Mouse (Mus musculus): ENCODE data around the gene Itpr2. TPM values are rescaled to one million over a fixed set of nuclear protein-coding genes. Genes with fewer than 3 reads are reported as not detected.

Gene Itpr2
- total RNA-seq, 4 experiments from 2014 or later, result 40.3 to 45.9 (median 42.7) TPM

DNA sequence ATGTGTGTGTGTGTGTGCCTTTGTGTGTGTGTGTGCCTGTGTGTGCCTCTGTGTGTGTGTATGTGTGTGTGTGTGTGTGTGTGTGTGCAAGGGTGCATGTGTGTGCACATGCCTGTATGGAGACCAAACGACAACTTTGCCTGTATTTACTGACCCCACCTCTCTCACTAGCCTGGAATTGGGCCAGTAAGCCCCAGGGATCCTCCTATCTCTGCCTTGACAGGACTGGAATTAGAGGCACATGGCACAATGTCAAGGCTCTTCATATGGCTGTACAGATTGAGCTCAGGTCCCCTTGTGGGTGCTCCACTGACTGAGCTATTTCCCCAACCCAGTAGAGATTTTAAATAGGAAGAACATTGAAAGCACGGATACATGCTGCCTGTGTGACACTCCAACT is 198.7 kb downstream of the Itpr2 start:
- no peak for DNase-seq

- DNase-seq, result no peak
These were observed 199.4 kb downstream of the Itpr2 start for GRCm38 (mm10) chr6:146302574-146303130.

GRCm38 (mm10) chr6:146302101-146302500 is 199.9 kb downstream of the Itpr2 start:
- no peak for DNase-seq

DNA sequence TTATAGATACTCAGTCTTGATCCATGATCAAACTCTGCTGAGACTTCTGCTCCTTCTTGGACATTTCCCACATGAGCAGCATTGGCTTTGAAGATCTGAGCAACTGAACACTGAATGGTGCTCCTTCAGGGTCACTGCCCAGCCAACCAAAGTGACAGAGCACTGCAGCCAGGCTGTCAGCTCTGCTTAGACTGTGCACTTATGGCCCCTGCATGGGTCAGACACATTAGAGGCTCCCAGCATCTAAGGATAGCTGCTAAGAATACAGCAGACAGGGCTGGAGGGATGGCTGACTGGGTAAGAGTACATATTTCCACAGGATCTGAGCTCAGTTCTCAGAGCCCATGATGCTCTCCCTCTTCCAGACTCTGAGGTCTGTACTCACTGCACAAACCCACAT is 201.1 kb downstream of the Itpr2 start:
- DNase-seq, result no peak

DNA sequence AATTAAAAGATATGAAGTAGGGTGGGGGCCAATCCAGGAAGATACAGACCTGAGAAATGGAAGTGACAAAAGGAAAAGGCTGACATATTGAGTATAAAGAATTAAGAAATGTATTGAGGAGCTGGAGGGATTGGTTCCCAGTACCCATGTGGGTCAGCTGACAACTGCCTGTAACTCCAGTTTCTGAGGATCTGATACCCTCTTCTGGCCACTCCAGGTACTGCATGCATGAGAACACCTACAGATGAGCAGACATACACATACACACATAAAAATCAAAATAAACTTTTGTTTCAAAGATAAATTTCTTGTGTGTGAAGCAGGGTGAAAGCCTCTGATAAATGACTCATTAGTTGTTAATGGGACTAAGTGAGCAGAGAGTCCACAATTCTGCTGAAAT is 203.3 kb downstream of the Itpr2 start:
- no peak for DNase-seq

- DNase-seq, result no peak
These were observed 211.0 kb downstream of the Itpr2 start for GRCm38 (mm10) chr6:146291036-146291435.

DNA sequence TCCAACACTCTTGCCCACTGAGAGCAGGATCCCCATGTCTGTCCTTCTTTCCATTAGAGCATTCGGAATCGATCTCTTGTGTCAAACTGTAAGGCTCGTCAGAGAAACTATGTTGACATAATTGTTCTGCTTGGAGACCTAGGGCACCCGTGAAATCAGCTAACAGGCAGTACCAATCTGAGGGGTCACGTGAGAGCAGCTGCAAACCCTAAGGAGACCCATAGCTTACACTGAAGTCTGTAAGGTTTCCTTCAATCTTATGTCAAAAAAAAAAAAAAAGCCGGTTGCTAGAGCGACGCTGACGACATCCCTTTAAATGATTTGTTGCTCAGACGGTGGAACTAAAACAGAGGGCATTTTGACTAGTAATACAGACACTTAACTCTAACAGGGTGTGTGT is 212.2 kb downstream of the Itpr2 start:
- DNase-seq, result no peak

DNA sequence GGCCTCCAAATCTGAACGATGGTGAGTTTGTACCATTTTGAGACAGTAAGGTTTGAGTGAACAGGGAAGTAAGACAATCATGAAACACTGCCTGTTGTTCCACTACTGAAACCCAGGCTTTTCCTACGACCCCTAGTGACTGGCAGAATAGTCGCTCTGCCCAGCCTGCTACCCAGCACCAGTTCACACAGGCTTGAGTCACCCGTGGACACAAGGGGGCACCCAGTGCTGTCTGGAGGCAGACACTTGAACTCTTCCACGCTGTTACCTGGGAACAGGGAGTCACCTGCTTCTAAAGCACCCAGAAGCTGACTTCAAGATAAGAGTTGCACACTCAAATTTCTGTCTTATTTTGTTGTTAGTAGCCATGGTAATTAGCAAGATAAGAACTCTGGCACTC is 213.8 kb downstream of the Itpr2 start:
- no peak for DNase-seq

DNA sequence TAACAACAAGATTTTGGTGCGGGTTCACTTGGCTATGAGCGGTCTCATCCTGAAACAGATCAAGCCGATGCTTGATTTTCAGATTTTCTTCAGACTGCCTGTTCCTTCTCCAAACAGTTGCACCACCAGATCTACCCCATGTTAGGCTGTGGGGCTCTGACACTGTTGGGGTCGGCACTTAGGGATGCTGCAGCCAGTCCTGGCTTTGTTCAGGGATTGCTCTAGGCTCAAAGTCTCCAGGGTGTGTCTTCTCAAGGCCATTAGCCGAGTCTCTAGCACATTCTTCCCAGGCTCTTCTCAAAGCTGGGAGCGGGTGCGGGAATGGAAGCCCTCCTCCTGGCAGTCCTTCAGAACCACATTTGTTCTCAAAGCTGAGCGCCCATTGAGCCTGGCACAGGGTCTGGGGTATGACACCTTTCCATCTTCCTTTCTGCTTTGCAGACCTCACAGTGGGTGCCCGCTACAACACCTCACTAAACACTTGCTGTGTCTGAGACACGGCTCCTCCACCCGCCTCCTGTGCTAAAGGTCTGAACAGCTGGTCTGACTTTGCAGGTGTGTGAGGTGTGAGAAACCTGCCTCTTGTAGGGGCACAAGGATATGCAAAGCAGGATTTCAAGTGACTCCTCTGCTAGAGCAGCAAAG is 217.0 kb downstream of the Itpr2 start:
- DNase-seq, result no peak

DNA sequence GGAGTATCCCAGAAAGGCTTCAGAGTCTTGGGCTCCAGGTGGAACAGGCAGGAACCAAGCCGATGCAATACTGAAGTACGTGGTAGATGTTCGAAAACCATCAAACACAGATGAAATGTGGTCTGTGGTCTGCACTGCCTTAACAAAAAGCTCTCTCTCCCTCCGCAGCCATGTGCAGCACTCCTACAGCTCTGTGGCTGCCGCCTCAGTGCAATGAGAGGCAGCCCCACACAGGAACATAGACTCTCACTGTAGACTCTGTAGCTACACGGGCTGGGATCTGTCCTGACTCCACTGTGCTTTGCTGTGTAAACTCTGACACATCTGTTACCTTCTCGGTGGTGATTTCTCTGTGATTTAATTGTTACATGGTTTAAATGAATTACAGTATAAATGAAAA is 218.0 kb downstream of the Itpr2 start:
- no peak for DNase-seq

DNA sequence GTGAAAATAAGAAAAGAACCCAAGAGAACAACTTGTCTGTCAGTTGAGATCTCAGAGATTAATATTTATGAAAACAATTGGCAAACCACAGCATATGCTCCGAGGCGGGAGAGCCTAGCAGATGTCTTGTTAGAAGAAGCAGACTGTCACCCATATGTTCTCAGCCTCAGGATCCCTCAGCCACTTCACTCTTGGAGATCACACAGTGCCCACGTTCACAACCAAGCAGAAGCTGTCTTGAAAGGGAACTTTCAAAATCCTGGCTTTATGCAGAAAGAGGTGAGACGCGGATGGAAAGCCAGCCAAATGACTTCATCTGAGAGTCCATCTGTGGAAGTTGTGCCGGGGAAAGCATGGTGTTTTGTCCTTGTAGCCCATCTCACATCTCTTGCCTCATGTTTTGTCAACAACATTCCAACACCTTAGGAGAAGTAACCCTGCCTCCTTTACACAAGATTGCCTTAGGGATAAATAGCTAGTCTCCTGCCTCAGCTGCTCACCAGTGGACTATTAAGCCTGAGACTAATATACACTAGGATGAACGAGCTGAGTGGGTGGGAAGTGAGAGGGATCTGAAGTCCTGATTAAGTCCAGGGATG is 219.9 kb downstream of the Itpr2 start:
- no peak for DNase-seq

DNA sequence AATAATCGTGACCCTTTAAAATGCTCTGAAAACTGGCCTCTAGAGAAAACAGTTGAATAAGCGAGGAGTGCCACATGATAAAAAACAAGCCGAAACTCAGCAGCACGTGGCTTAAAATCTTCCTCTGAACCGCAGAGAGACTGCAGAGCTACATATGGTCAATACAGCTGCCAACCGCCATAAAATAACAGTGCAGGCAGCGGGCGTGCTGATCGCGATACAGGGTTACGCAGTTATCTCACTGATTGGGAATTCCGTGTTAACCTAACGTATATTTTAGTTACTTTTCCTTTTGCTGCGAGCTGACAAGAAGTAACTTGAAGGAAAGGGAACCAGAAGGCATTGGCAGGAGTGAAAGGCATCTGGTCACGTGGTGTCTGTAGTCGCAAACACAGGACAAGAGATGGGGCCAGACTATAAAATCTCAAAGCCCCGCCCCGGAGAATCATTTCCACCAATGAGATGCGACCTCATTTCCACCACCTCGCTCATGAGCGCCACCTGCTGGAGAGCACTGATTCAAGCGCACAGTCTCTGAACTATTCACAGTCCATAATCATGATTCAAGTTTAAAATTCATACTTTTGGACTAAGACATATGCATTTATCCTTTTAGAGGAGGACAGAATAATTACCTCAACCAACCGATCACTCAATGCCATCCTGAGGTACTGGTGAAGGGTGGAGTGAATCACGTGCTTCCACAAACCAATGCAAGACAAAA is 220.7 kb downstream of the Itpr2 start:
- DNase-seq, result no peak

DNA sequence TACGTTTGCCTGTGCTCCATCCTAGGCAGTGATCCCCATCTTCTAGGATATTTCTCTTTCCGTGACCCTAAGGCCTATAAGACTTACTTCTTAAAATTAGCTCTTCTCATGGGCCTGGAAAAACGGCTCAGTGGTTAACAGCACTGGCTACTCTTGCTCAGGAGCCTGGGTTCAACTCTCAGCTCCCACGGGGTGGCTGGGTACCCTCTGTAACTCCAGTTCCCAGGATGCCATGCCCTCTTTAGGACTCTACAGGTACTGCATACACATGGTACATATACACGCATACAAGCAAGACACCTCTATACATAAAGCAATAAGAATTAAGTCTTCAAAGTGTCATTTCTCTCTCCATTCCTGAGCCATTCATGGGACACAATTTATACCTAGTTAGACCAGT is 228.8 kb downstream of the Itpr2 start:
- DNase-seq, result no peak

DNA sequence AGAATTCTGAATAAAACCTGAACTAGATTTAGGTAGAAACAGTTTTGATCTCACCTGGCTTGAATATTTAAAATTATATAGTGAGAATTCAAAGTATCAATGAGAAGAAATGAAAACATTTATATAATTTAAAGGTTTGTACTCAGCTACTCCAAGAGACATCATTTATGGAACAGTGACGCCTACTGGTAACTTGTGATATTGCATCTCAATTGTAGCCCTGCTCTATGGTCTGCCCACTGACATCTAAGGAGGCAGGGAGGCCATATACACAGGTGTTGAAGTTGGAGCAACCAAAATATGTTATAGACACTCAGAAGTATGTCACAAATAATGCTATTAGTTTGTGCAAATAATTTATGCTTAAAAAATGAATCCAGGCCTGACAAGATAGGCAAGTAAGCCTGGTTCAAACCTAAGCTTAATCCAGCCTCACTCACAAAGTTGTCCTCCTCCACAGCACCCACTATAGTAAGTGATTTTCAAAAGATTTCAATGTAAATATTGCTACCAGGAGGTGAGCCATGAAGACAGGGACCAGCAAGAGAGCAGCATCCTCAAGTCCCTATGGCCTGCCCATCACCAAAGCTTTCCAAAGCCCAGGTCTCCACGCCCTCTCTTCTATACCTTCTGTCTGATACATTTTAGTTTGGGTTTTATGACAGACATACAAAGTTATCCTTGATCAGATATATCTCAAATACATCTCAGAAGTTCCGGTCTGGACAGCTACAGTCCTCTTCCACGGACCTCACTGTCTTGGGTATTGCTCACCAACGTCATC is 229.6 kb downstream of the Itpr2 start:
- DNase-seq, result no peak

DNA sequence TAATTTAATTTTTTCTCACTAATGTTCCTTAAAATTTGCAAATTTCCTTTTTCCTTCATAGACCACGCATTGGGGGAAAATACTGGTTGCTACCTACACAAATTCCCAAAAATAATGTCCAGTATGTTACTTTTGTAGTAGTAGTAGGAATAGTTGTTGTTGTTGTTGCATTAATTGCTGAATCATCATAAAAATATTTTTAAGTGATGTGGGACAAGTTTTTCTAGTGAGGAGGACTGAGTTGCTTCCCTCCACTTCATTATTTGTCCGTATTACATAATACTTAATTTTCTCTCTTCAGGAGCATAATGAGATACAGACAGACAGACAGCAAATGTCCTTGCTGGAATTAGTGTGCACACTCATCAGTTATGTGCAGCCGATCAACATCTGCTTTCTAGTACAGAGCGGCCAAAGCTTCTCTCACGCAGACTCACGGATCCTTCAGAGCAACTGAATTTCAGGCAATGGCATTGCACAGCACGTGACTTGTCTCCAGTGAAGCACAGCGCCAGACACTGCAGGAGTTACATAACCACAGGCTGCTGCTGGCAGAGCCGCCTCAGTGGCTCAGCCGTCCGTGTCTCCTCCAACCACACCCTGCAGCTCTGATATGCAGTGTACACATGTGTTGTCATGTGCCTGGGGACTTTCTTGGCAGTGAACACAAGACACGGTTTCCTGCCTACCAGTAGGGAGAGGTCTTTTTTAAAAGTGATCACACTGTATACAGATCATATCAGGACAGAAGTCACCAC is 231.1 kb downstream of the Itpr2 start:
- peak; percentile 71 for DNase-seq

- no peak for DNase-seq
These were observed 231.9 kb downstream of the Itpr2 start for GRCm38 (mm10) chr6:146270162-146270561.

- no peak for DNase-seq
These were observed 232.7 kb downstream of the Itpr2 start for GRCm38 (mm10) chr6:146269291-146269690.

DNA sequence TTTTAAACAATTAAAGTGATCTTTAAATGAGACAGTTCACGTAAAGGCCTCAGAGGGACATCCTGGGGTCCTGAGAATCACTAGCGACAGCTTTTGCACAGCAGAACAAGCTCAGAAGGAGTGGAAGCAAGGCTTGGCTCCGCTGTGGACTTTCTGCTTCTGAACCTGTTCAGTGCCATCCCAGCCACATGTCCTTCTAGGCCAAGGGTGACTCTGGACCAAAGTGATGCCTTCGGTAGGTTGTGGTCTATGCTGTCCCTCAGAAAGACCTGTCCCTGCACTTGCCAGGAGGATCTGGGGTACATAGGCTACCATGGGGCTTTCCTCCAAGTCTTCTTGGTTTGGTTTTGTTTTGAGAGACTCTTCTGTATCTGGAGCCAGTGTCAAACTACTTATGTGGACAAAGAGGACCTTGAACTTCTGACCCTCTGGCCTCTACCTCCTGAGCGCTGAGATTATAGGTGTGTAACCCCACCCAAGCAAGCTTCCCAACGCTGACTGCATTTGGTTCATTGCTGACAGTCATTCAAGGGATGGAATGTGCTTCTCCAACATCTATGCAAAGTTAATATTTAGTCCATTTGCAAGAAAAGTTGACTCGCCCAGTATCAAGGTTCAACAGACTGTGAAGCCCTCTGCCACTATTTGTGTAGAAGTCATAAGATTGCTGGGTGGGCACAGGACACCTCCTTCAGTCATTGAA is 241.2 kb downstream of the Itpr2 start:
- no peak for DNase-seq

DNA sequence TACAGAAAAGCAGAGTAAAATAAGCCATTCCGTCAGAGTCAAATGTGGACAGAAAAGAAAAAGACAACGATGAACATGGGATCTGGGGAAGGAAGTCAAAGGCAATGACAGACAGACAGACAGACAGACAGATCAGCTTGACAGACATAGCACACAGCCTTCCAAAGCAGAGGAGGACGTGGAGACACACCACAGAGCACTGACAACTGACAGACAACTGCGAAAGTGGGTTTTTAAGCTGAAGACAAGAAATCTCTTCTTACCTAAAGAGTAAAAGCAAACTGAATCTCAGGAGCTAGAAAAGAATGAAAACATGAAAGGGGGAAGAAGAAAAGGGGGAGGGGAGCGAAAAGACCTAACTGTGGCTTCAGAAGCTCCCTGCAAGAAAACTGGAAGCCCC is 243.3 kb downstream of the Itpr2 start:
- no peak for DNase-seq

GRCm38 (mm10) chr6:146258261-146258660 is 243.8 kb downstream of the Itpr2 start:
- no peak for DNase-seq

- DNase-seq, result no peak
These were observed 244.9 kb downstream of the Itpr2 start for GRCm38 (mm10) chr6:146256947-146257670.

All from adrenal gland, adult 8-10 months (tissue).